Mouse (Mus musculus) layer of hippocampus, adult 2 months (tissue): ENCODE measurements at regions not wholly inside any gene's neighbourhood (a gene's known extent, or its start where the extent isn't known, plus 50 kb on each side); places are given as distances from the start of the nearest gene placed in this dataset.
"Not testable (repeated sequence)": the region's sequence is repeated elsewhere in the genome, so short reads cannot be mapped to it uniquely, and the experiment has no call there.

ENCODE experiments used
- DNase-seq, 2 experiments: peaks; one replicate each; pipeline ENCODE4 v3.0.0; 2022; ENCODE audit warnings: low spot score in 2 of 2
- H3K27ac ChIP-seq: fragments of 200-600 bp; 2 replicates; pipeline ENCODE4 v1.8.1; 2022
- H3K4me3 ChIP-seq: fragments of 200-600 bp; 2 replicates; pipeline ENCODE4 v1.8.1; 2022; ENCODE audit warnings: mild to moderate bottlenecking
- CTCF ChIP-seq: fragments of 200-600 bp; conservative IDR thresholded peaks from 2 replicates; pipeline ENCODE4 v1.8.1; 2022; ENCODE audit warnings: antibody characterized with exemption, mild to moderate bottlenecking, moderate library complexity
- microRNA-seq, 2 experiments: library from miRNA; unstranded; fragments of <30 nt; microRNA quantifications; one replicate each; pipeline ENCODE4 v1.2.0; 2021

DNA sequence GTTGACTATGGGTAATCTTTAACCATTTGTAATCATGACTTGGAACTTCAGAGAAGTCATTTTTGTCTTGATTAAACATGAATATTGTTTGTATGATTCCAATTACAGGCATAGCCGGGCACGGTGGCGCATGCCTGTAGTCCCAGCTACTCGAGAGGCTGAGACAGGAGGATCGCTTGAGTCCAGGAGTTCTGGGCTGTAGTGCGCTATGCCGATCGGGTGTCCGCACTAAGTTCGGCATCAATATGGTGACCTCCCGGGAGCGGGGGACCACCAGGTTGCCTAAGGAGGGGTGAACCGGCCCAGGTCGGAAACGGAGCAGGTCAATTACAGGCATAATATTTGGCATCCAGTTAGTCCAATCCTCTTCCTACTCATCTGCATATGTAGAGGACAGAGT lies 1275.8 kb downstream of the Rpia start:
- H3K4me3 ChIP-seq, H3K27ac ChIP-seq, DNase-seq: not testable (repeated sequence)

DNA sequence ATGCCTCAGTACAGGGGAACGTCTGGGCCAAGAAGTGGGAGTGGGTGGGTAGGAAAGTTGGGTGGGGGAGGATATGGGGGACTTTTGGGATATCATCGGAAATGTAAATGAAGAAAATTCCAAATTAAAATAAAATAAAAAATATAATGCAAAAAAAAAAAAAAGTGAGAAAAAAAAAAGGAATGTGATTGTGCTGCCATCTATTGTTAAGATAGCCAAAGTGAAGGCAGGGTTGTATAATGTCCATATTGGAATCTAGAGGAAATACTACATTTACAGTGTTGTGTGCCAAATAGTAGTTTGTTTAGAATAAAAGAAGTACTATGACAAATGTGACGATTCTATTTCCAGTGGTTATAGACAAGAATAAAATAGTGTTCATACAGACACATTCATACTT lies 1284.0 kb downstream of the Rpia start:
- peak; percentile 11; the same call in 1 of the 2 replicates for TF ChIP-seq CTCF
- H3K27ac ChIP-seq, result no peak overlapping the region
- no peak overlapping the region for H3K4me3 ChIP-seq
- no peak for DNase-seq

DNA sequence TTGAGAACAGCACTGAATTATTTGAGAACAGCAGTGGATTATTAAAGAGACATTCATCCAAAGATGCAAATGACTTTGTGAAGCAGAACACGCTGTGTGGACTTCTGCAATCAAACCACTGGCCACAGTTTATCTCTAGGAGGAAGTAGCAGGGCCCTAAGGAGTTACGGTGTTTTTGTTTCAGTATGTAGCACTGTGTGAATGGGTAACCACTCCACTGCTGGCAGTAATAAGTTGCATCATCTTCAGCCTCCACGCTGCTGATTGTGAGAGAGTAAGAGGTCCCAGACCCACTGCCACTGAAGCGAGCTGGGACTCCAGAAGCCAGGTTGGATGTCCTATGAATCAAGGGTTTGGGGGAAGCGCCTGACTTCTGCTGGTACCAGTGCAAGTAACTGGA lies 1292.0 kb downstream of the Rpia start:
- H3K4me3 ChIP-seq, DNase-seq, H3K27ac ChIP-seq: not testable (repeated sequence)

Small RNAs in the stretch of these regions (microRNA-seq; reads per million reads assigned to microRNA genes)
- gene Gm47304, result 0 reads per million in 2 experiments
